Mouse (Mus musculus) bone marrow macrophage, adult 2 months (primary cell): ENCODE measurements around the gene Atrn. TPM values are rescaled to one million over a fixed set of nuclear protein-coding genes. Genes with fewer than 3 reads are reported as not detected.

ENCODE experiments used
- H3K27ac ChIP-seq: 2 replicates; pipeline ENCODE4 v1.5.1; 2012; ENCODE audit warnings: low read depth, low read length; ENCODE audit not compliant: insufficient read depth
- H3K4me1 ChIP-seq: 2 replicates; pipeline ENCODE4 v1.6.1; 2012; ENCODE audit warnings: low read length; ENCODE audit not compliant: control insufficient read depth, insufficient read depth
- H3K4me3 ChIP-seq: 2 replicates; pipeline ENCODE4 v1.5.1; 2012; ENCODE audit warnings: mild to moderate bottlenecking, low read length, moderate library complexity; ENCODE audit not compliant: insufficient read depth
- CTCF ChIP-seq: IDR thresholded peaks from 2 replicates; pipeline ENCODE4 v1.5.1; 2012; ENCODE audit warnings: low read depth, mild to moderate bottlenecking, low read length, moderate library complexity
- POLR2A ChIP-seq: IDR thresholded peaks from 2 replicates; pipeline ENCODE4 v1.6.1; 2012; ENCODE audit warnings: mild to moderate bottlenecking, low read depth, low read length, borderline replicate concordance
- polyA plus RNA-seq: library from polyadenylated mRNA; stranded (reverse); fragments of >200 nt; gene quantifications from 2 replicates; pipeline ENCODE4 v1.2.4, GENCODE M21; 2012; ENCODE audit not compliant: missing spikeins, insufficient read depth, insufficient read length

The Atrn gene
- 11.0 and 11.5 TPM in 2 replicates for polyA plus RNA-seq

DNA sequence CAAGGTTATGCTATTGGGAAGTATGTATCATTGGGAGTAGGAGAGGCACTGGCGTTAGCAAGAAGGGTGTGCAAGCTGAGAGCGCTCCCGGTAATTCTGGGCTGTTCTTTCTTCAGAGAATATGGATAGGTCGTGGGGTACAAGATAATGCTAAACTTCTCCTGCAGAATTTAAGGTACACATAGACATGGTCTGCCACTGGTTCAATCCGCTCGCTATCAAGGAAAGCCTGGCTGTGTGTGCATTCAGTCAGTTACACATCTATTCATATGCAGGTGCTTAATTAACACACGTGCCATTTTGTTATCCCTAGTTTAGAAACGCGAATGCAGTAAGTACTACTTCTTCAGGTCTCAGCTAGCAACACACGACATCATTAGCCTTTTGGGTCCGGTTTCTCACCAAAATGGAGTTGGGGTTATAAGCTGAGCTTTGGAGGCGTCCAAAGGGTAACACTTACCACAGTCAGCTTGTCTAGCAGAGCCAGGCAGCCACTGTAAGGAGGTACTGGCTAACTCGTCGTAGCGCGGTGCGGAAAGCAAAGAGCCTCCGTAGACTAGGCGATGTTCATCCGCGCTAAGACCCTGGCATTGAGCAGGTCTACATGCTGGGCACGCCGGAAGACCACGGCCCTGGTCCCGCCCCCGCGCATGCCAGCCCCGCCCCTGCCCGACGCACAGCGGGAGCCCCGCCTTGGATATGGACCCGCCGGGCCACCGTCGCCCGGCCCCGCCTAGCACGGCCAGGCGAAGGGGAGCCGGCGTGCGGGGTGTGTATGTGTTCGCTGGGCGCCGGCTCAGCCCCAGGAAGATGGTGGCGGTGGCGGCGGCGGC, at the start of gene Atrn, which contains the start of gene 4930402H24Rik:
Gene Atrn (plus strand): TSS at position 745 of the 833 bp plus-strand sequence.
Gene 4930402H24Rik (minus strand): TSS at position 656 of the 833 bp plus-strand sequence.
- TF ChIP-seq CTCF (no peak), POLR2A (no peak)
- Histone ChIP-seq H3K27ac (no peak within 1 kb of the TSS), H3K4me3 (peak within 1 kb of the TSS; percentile 98), H3K4me1 (peaks cover 13% of the 10 kb centered on the region)

DNA sequence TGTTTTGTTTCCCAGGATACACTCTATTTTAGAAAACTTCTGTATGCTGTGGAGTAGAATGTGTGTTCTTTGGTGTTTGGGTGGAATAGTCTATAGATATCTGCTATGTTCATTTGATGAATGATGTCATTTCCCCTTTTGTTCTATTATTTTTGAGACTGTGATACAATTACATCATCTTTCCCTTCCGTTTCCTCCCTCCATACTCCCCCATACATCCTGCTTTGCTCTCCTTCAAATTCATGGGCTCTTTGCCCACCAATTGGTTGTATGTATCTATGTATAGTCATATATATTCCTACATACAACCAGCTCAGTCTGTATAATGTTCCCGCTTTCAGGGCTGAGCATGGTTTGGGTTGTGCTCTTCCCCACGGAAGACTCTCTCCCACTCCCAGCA, 44.2 kb upstream of the Atrn start:
- Histone ChIP-seq H3K4me3 (no peak overlapping the region), H3K27ac (peak overlapping the region; percentile 51), H3K4me1 (peaks cover 36% of the 10 kb centered on the region)
- TF ChIP-seq POLR2A (no peak), CTCF (no peak)

DNA sequence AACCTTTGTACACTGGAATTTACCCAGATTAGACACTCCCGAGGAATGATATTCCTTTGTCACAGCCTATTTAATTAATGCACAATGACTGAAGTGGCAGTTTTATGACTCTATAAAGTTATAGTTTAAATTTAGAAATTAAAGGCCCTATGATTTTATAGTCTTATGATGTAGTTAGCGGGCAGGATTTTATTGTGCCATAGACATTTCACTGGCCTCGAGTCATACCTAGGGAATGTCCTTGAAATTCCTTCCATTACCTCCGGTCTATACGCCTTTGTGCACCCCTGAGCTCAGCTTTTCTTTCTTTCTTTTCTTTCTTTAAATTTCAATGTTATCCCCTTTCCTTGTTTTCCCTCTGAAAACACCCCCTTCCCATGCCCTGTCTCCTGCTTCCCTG, 35.4 kb upstream of the Atrn start:
- no peak for TF ChIP-seq CTCF
- H3K4me3 ChIP-seq, result no peak overlapping the region
- peaks cover 2% of the 10 kb centered on the region for H3K4me1 ChIP-seq
- H3K27ac ChIP-seq, result no peak overlapping the region

DNA sequence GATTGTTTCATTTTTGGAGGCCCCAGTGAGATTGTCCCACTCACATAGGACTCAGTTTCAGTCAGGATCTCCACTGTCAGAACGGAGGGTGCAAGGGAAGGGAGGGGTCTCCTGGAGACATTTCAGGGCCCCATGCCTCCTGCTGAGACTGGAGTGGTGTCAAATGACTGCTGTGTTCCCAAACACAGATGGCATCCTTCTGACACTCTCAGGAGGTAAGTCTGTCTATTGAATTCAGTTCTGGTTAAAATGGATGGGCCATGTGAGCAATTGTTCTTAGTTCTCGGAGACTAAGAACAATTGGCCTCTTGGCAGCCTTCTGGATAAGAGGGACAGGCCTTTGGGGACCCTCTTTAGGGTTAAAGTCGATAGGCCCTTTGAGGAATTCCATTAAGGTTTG, 28.9 kb upstream of the Atrn start:
- TF ChIP-seq CTCF, result no peak
- TF ChIP-seq POLR2A, result no peak
- no peak overlapping the region for H3K27ac ChIP-seq

DNA sequence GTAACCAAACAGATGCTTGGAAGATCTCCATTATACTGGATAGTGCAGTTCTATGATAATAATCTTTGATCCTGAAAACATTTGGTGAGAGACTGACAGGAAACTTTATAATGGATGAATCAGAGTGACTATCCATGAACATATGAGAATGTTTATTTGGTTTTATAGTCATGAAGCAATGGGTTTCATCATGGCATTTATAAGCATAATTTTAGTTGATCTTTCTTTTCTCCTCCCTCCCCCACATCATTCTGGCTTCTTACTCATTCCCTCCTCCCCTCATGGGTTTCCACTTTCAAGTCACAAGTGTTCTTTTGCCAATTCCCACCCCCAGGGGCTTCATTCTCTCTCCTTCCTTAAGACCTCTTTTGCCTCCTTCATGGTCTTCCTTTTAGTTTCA, 19.3 kb upstream of the Atrn start:
- TF ChIP-seq CTCF (no peak), POLR2A (no peak)
- H3K4me1 ChIP-seq, result peaks cover 6% of the 10 kb centered on the region
- no peak overlapping the region for H3K4me3 ChIP-seq
- H3K27ac ChIP-seq, result no peak overlapping the region

More for the DNA sequence above, 28.9 kb upstream of the Atrn start:
- Histone ChIP-seq H3K4me1 (peaks cover 4% of the 10 kb centered on the region), H3K4me3 (no peak overlapping the region)

DNA sequence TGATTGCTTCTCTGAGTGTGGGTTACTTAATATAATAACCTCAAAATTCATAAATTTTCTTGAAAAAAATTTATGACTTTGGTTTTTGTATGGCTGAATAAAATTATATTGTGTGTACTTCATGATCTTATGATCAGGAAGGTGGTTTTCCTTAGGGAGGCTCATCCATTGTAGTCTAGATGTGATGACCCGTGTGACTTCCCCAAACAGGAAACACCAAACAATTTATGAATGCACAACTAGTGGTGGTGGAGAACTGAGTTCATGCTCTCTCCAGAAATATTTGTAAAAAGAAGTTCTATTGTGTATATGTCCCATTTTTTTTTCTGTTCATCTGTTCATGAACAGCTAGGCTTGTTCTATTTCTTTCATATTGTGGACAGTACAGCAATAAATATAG, 18.8 kb upstream of the Atrn start:
- no peak overlapping the region for H3K27ac ChIP-seq
- H3K4me1 ChIP-seq, result peaks cover 6% of the 10 kb centered on the region
- H3K4me3 ChIP-seq, result no peak overlapping the region
- no peak for TF ChIP-seq CTCF
- TF ChIP-seq POLR2A, result no peak

DNA sequence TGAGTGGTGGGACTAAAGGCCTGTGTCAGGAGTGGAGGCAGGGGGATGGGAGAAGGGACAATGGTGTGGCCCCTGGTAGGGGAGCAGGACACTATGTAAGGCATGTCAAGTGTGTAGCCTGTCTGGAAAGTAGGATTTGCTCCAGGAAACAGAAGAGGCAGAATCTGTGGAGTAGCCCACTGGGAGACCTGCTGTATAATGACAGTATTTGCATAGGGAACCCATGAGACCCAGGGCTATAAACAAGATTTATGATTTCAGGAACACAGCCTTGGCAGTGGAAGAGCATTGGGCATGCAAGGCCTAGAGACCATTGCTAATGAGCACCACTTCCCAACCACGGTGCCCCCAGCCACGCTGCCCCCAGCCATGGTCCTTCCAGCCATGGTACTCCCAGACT, 9.4 kb upstream of the Atrn start:
- no peak overlapping the region for H3K27ac ChIP-seq
- TF ChIP-seq POLR2A, result no peak
- no peak for TF ChIP-seq CTCF
- H3K4me3 ChIP-seq, result no peak overlapping the region

DNA sequence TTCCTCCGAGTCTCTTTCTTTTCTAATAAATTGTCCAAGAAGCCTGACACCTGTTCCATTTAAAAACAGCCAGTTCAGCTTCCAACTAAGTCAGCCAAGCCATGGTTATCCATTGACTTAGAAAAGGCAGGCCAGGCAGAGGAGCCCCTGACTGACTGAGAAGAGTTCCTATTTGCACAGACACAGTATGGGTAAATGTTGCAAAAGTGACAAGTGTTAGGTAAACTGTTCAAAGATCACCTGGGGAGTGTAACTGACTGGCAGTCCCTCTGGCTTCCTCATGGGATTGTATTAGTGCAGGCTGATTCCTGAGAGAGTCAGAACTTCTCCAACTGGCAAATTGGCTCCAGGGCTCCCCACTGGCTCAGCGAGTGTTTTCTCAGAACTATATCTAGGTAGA, 8.4 kb upstream of the Atrn start:
- H3K4me1 ChIP-seq, result peaks cover 17% of the 10 kb centered on the region
- no peak overlapping the region for H3K4me3 ChIP-seq
- TF ChIP-seq POLR2A (no peak), CTCF (no peak)
- no peak overlapping the region for H3K27ac ChIP-seq

More for the DNA sequence above, 9.4 kb upstream of the Atrn start:
- H3K4me1 ChIP-seq, result peaks cover 14% of the 10 kb centered on the region

DNA sequence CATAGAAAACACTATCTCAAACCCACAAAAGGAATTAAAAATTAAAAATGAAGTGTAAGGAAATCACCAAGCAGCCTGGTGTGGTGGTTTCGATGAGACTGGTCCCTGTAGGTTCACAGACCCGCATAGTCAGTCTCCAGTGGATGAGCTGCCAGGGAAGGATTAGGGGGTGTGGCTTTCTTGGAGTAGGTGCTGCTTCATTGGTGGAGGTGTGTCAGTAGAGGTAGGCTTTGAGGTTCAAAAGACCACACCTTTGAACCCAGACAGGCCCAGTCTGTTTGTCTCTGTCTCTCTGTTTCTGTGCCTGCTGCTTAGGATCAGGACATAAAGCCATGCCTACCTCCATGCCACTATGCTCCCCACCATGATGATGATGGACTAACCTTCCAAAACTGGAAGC, 7.5 kb upstream of the Atrn start:
- no peak overlapping the region for H3K4me3 ChIP-seq
- TF ChIP-seq CTCF (no peak), POLR2A (no peak)
- H3K4me1 ChIP-seq, result peaks cover 17% of the 10 kb centered on the region
- H3K27ac ChIP-seq, result no peak overlapping the region

DNA sequence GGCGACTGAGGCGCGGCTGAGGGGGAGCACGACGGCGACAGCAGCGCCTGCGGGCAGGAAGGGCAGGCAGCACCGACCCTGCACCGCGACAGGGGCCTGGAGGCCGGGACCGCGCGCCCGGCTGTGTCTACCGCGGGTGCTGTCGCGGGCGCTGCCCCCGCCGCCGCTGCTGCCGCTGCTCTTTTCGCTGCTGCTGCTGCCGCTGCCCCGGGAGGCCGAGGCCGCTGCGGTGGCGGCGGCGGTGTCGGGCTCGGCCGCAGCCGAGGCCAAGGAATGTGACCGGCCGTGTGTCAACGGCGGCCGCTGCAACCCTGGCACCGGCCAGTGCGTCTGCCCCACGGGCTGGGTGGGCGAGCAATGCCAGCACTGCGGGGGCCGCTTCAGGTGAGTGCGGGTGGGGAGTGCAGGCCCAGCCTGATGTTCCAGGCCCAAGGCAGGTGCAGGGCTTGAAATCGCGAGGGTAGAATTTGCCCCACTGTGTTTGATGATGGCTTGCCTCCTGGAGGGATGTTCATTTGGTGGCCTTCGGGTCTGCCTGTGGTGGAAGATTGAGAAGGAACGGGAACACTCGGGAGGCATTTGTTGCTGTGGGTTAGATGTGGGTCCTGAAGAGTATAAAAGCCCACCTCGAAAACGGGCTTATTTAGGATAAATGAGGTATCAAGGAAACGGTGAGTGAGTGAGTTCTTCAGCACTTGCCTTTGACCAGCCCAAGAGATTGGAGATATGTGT, 455 bp downstream of the Atrn start:
- TF ChIP-seq POLR2A, result no peak
- no peak for TF ChIP-seq CTCF
- Histone ChIP-seq H3K27ac (no peak overlapping the region), H3K4me3 (peak overlapping the region; percentile 98), H3K4me1 (peaks cover 13% of the 10 kb centered on the region)
